Mouse (Mus musculus): ENCODE data around the gene Pyurf.

Gene Pyurf

GRCm38 (mm10) chr6:57691467-57692261, at the start of gene Pyurf:
Pyurf (minus strand) TSS chr6:57692078.
- DNase-seq, result peak; percentile 84

- DNase-seq, result no peak
These were observed 29.5 kb upstream of the Pyurf start for GRCm38 (mm10) chr6:57721347-57721746.

GRCm38 (mm10) chr6:57711726-57712125, 19.8 kb upstream of the Pyurf start:
- no peak for DNase-seq

GRCm38 (mm10) chr6:57706721-57707120, 14.8 kb upstream of the Pyurf start:
- DNase-seq, result no peak

DNA sequence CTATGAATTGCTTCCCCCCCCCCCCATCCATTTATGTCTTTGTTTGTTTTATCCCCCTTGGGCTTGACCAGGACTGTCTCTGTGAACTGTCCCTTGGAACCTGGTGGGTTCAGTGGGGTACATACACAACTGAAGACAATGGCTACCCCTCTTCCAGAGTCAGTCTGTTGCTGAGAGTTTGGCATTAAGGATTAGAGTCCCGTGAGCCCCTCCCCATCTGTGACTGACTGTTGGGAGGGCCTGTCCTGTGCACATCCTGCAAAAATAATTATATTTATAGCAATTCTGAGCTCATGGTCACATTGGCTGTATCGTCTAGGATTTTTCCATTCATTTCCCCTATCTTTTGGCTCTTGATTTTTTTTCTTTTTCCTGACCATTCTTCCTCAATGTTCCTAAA, 11.8 kb upstream of the Pyurf start:
- DNase-seq, result no peak

- DNase-seq, result peak; percentile 97
These were observed 11.0 kb upstream of the Pyurf start for GRCm38 (mm10) chr6:57702743-57703499.

- peak; percentile 30 for DNase-seq
These were observed 10.5 kb upstream of the Pyurf start, which contains the start of gene Lancl2 for GRCm38 (mm10) chr6:57702376-57702742. Lancl2 (plus strand) TSS chr6:57702540.

DNA sequence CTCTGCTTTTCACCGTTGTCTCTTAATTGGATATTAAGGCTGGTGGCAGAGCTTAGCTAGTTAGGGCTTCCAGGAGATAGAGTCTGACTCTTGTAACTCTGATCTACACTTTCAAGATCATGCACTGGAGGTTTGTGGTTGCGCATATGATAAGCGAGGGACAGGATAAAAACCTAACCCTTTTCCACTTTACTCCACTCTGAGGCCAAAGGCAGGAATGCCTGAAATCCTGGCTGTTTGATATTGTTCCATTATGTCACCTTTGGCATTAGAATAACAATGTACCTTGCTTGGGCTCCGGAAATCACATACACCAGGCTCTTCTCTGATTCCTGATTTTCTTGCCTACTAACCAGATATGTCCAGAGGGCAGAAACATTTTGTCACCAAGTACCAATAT, 9.8 kb upstream of the Pyurf start:
- DNase-seq, result no peak

GRCm38 (mm10) chr6:57693116-57693515, 1.2 kb upstream of the Pyurf start:
- no peak for DNase-seq

GRCm38 (mm10) chr6:57684156-57684555, 7.7 kb downstream of the Pyurf start:
- DNase-seq, result no peak

DNA sequence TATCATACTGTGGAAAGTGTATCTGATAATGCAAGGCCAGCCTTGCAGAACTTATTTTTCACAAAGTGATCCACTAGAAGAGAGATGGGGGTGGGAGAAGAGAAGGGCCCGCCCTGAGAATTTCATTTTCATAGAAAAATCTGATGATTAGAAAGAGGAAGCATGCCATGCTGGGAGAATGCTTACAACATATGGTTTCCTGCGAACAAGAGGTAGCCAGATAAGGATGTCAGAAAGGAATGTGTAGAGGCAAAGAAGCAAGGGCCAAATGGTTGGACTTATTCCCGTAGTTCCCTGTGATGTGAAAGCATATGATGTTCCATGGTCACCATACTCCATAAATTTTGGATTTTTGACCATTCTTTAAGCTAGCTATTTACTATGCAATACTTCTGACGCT, 30.6 kb downstream of the Pyurf start:
- DNase-seq, result no peak

DNA sequence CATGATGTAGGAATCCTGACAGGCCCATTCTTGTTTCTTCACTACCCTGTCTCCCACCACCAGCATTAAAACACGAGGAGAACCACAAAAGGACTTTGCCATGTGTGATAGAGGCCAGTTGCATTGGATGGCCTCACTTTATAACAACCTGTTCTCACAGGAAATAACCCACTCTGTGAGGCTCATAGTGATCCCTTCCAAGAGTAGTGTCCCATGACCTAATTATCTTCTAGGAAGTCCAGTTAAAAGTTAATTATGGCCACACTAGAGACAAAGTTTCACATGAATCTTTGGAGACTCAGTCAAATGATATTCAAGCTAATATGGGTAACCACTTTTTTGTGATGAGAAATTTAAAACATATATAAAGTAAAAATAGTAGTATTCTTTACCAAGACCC, 44.6 kb downstream of the Pyurf start:
- DNase-seq, result no peak

DNA sequence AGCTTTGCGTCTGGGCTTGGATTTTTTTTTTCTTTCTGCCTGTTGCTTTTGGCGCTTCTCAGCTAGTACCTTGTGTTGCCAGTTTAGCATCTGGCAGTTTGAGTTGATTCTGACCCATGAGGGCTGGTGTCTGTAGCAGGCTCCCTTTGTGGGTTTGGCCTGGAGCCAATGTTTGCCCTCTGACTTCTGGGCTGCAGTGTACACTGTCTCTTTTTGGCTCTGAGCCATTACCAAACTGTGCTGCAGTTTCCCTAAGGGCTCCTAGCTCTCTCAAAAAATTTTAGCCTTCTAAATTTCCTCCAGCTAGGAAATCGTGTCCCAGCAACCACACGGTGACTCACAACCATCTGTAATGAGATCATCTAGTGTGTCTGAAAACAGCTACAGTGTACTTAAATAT, 50.1 kb downstream of the Pyurf start:
- DNase-seq, result peak; percentile 57

DNA sequence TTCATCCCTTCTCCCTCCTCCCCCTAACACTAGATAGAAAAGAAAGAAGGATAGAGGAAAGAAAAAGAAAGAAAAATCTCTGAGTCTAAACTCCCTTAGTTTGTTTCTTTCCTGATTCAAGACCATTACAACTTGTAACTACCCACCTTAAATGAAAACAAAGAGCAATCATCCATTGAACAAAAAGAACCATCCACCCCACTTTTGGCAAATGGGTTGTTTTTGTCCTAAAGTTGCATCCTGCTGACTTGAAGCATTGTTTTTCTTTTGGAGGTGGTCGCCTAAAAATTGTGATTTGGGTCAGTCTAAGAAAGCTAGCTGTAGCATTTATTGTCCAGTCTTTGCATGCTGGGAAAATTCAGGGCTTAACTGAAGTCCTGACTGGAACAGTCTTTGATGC, 52.3 kb downstream of the Pyurf start:
- DNase-seq, result no peak
